Mouse (Mus musculus): Measurements from ENCODE around the gene Prdx2.

Gene Prdx2

GRCm38 (mm10) chr8:84947241-84947545, 22.2 kb upstream of the Prdx2 start:
- peak; percentile 57 for DNase-seq (ENCODE audit: low read depth, low spot score)

DNA sequence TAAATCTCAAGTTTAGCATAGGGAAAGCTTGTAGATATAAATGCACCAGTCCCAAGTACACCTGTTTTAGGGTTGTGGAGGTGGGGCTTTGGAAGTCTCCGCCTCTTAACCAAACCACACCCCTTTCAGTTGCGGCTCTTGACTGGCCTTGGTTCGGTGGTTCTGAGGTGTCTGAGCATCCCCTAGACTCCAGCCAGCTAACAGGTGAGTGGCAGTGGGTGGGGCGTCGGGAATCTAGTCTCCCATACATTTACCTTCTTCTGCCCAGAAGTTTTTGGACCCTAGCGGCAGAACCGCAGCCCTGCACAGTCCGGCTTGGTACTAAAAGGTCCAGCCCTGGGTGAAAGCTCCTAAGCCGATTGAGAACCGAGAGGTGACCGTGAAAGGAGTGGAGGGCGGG, 19.6 kb upstream of the Prdx2 start:
- DNase-seq (ENCODE audit: low read depth, low spot score), result peak; percentile 47

GRCm38 (mm10) chr8:84952612-84953255, 16.7 kb upstream of the Prdx2 start:
- peak; percentile 93 for DNase-seq (ENCODE audit: low read depth, low spot score)

DNA sequence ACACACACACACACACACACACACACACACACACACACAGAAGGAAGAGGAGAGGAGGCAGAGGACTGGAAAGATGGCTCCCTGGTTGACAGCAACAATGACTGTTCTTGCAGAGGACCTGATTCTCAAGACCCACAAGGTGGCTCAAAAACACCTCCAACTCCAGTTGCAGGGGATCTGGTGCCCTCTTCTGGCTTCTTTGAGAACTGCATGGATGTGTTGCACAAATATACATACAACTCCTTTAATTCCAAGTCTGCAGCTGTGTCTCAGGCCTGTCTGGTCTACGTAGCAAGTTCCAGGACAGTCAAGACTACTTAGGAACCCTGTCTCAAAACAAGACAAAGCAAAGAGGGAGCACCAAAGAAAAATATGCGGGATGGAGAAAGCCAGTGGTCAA, 12.6 kb upstream of the Prdx2 start:
- peak; percentile 94 for DNase-seq (ENCODE audit: low read depth, low spot score)

- DNase-seq (ENCODE audit: low read depth, low spot score), result no peak
These were observed 9.6 kb upstream of the Prdx2 start for GRCm38 (mm10) chr8:84959811-84960210.

DNA sequence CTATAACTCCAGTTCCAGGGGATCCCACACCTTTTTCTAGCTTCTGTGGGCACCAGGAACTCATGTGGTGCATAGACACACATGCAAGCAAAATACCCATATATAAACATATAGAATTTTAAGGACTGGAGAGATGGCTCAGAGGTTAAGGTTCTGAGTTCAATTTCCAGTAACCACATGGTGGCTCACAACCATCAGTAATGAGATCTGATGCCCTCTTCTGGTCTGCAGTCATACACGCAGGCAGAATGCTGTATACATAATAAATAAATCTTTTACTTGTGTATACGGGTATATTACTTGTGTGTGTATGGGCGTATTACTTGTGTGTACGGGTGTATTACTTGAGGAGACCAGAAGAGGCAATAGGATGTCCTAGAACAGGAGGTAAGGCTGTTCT, 5.4 kb upstream of the Prdx2 start:
- no peak for DNase-seq (ENCODE audit: low read depth, low spot score)

DNA sequence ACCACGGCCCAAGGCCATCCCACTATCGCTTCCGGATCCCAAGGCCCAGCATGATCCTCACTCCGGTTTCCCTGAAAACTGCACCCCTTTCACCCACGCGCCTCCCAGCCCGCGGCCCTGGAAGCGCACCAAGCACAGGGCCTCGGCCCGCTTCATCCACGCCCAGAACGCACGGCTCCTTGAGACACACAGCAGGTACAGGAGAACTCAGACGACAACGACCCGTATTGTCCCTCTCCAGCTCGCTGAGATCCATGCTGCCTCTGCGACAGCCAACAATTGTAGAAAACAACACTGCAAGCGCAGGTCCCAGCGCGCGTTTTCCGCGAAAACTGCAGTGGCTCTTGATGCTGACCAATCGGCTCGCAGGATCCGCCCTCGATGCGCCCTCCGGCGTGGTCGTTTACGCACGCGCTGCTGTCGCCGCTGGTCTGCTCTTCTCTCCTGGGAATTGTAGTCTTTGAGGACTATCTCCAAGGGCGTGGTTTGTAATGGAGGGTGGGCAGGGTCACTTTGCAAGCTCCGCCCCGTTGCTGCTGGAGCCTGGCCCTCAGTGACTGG, 3.6 kb upstream of the Prdx2 start:
- peak; percentile 99 for DNase-seq (ENCODE audit: low read depth, low spot score)

- DNase-seq (ENCODE audit: low read depth, low spot score), result no peak
These were observed 2.8 kb upstream of the Prdx2 start for GRCm38 (mm10) chr8:84966603-84967002.

- no peak for DNase-seq (ENCODE audit: low read depth, low spot score)
These were observed 1.7 kb upstream of the Prdx2 start for GRCm38 (mm10) chr8:84967532-84968304.

- no peak for DNase-seq (ENCODE audit: low read depth, low spot score)
These were observed 737 bp upstream of the Prdx2 start for GRCm38 (mm10) chr8:84968650-84969049.

- peak; percentile 58 for DNase-seq (ENCODE audit: low read depth, low spot score)
These were observed 876 bp downstream of the Prdx2 start for GRCm38 (mm10) chr8:84970135-84970790.

DNA sequence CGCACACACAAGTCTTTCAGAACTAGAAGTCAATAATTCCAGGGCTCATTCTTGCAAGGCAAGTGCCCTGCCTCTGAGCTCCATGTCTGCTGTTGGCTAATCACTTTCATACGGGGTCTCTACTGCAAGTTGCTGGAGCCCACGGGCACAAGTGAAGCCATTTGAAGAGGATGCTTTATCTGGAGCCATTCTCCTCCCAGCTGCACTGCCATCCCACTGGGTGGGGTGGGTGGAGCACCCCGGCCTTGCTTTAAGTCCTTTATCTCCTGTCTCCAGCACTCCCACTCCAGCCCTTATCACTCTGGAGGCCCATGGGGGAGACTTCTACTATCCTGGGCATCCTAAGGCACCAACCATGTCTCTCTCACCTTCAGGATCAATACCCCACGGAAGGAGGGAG, 1.5 kb downstream of the Prdx2 start:
- DNase-seq (ENCODE audit: low read depth, low spot score), result no peak

DNA sequence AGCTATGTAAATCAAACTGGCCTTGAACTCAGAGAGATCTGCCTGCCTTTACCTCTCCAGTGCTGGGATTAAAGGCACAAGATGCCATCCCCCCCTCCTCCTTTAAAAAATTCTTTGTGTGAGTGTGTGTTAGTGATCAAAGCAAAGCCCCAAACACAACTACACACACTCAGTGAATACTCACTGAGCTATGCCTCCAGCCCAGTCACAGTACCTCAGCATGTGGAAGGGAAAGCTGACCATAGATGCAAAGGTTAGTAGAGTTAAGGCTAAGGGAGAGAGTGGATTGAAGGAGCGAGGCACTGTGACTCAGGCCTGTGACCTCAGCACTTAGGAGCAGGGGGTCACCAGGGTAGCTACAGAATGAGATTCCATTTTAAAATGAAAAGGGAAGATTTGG, 3.7 kb downstream of the Prdx2 start:
- no peak for DNase-seq (ENCODE audit: low read depth, low spot score)

DNA sequence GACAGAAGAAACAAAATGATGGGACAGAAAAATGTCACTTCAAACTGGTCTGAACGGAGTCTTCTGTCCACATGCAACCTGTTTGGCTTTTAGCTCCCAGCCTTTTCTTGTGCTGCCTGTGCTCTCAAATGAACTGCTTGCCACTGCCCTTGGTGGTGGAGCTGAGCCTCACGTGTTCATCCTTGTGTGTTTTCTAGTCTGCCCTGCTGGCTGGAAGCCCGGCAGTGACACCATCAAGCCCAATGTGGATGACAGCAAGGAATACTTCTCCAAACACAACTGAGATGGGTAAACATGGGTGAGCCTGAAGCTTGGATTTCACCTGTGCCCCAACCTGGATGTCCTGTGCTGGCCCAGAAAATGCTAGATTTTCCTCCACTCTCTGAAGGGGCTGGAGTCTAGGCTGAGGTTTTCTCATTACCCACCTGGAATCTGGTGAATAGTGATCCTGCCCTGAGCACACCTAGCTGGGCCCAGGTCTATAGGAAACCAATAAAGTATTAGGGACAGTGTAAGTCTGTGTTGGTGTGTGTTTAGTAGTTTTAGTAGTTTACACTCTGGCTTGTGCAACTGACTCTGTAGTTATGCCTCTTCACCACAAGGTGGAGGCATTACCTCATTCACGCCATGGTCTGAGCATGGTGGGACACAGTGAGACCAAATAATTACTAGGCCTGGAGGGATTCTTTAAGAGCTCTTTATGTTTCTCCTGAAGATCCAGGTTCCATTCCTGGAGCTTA, 4.6 kb downstream of the Prdx2 start:
- peak; percentile 81 for DNase-seq (ENCODE audit: low read depth, low spot score)

DNA sequence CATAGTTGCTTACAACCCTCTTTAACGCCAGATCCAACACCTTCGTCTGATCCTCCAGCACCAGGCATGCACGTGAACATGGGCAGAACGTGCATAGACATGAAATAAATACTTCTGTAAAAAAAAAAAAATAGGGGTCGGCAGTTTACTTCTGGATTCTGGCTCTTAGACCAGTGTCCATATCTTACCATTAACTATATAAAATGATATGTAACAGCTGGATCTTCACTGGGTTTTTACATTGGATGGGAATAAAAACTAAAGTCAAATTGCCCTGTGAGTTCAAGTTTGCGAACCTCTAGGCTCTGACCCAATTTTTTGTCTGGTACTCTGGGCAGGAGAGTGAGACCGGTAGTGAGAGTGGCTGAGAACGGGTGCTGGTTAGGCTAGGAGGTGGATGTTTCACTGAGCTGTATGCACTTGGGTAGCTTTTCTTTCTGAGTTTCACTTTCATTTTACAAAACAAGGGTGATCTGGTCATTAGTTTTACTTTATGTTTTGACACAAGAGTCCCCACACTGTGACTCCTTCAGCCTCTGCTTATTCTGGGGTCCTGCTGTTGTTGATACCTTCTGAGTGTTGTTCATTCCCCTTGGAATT, 5.3 kb downstream of the Prdx2 start:
- no peak for DNase-seq (ENCODE audit: low read depth, low spot score)

- peak; percentile 79 for DNase-seq (ENCODE audit: low read depth, low spot score)
These were observed 6.0 kb downstream of the Prdx2 start for GRCm38 (mm10) chr8:84975434-84975833.

DNA sequence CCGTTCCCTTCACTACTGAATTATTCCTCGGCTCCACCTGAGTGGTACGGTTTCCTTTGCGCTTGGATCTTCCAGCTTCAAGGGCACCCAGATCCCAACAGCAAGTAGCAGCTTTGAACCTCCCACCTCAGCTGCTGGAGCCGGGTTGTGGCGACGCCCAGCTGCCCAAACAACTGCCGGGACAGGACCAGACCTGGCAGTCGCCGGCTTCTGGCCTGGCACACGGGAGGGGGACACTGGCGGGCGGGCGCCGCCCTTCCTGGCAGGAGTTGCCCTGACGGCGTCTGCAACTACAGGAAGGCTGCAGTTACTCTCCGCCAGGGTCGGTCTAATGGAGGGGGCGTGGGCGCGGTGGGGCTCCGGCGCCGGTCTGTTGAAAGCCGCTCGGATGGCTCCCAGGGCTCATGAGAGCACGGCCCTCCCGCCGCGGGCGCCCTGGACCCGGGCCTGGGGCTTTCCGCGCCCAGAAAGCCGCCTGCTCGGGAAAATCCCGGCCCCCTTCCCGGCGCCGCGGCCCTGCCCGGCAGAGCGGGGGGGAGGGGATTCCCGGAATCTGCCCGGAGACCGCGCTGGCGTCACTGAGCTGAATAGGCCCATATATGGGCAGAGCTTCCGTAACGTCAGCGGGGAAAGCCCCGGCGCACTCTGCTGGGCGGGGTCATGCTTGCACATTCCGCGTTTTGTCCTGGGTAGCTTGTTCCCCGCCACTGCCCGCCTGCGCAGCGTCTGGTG, 6.8 kb downstream of the Prdx2 start:
- peak; percentile 97 for DNase-seq (ENCODE audit: low read depth, low spot score)

DNA sequence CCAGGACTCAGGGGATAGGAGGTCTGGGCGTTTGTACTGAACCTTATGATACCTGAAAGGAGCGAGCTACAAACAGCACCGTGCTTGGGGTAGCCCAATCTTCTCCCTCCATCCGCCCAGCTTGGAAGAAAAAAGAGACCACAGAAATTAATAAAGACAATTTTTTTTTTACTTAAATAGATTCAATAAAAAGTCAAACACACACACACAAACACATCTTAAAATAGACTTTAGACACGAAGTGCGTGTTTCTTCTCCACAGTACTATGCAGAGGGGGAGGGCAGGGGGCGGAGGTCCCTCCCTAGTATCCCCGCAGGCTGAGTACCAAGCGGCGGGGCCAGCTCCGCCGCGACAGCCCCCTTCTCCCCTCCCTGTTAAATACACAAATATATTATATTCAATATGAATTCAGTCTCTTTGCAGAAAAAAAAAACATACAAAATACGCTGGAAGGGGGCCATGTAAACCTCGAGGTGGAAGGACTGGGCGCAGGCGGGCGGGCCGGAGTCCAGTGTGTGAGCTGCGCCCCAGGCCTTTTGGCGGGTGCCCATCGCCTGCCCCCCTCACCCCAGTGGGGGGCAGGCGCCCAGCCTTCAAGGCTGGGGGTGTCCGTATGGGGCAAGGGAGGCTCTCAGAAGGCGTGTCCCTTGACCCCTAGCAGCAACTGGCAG, 7.5 kb downstream of the Prdx2 start:
- DNase-seq (ENCODE audit: low read depth, low spot score), result no peak

DNA sequence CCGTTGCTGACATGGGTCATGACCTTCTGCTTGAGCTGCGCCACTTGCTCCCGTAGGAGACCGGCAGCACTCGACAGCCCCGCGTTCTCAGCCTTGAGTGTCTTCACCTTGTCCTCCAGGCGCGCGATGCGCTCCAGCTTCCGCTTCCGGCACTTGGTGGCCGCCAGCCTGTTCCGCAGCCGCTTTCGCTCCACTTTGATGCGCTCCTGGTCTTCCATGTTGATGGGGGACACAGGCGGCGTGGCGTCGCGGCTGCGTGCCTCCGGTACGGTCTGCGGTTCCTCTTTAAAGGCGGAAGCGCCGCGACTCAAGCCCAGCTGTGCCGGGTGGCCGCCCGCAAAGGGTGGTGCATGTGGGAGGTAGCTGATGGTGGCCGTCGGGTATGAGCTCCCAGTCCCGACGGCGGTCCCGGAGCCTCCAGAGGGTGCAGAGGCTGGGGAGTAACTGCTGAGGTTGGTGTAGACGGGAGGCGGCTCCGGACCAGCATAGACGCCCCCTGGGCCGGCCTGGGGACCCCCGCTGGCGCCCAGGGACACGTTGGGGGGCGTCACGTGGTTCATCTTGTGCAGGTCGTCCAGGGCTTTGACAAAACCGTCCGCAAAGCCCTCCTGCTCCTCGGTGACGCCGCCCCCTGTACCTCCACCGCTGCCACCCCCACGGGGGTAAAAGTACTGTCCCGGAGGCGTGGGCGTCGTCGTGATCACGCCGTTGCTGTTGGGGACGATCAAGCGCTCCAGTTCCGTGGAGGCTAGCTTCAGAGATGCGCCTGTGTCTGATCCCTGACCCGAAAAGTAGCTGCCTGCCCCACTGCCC, 8.3 kb downstream of the Prdx2 start:
- DNase-seq (ENCODE audit: low read depth, low spot score), result peak; percentile 85

Data from ZHBTc4 (cell line).